Mouse (Mus musculus) embryonic facial prominence, embryonic 15.5 days (tissue): ENCODE measurements at regions not wholly inside any gene's neighbourhood (a gene's known extent, or its start where the extent isn't known, plus 50 kb on each side); places are given as distances from the start of the nearest gene placed in this dataset.

Source experiments
- ATAC-seq: fragments of 200-750 bp; cut with Nextera tagmentation; 2 replicates; pipeline ENCODE4 v1.8.0; 2017; ENCODE audit warnings: low read depth, moderate TSS enrichment; ENCODE audit not compliant: insufficient number of reproducible peaks, low FRiP score, low TSS enrichment
- H3K27ac ChIP-seq: fragments of 300-500 bp; sonication (generic); replicated peaks from 2 replicates; pipeline ENCODE4 v1.5.1; 2015; ENCODE audit warnings: mild to moderate bottlenecking, inconsistent platforms
- H3K27me3 ChIP-seq: fragments of 300-500 bp; sonication (generic); 2 replicates; pipeline ENCODE4 v1.6.1; 2015; ENCODE audit warnings: inconsistent platforms
- H3K36me3 ChIP-seq: fragments of 300-500 bp; sonication (generic); 2 replicates; pipeline ENCODE4 v1.6.1; 2015; ENCODE audit warnings: mild to moderate bottlenecking, inconsistent platforms
- H3K4me1 ChIP-seq: fragments of 300-500 bp; sonication (generic); 2 replicates; pipeline ENCODE4 v1.6.1; 2015; ENCODE audit warnings: inconsistent platforms
- H3K4me2 ChIP-seq: fragments of 300-500 bp; sonication (generic); replicated peaks from 2 replicates; pipeline ENCODE4 v1.6.1; 2015; ENCODE audit warnings: mild to moderate bottlenecking, inconsistent platforms
- H3K4me3 ChIP-seq: fragments of 300-500 bp; sonication (generic); replicated peaks from 2 replicates; pipeline ENCODE4 v1.5.1; 2015; ENCODE audit warnings: mild to moderate bottlenecking, inconsistent platforms
- H3K9ac ChIP-seq: fragments of 300-500 bp; sonication (generic); 2 replicates; pipeline ENCODE4 v1.6.1; 2015; ENCODE audit warnings: inconsistent platforms
- H3K9me3 ChIP-seq: fragments of 300-500 bp; sonication (generic); replicated peaks from 2 replicates; pipeline ENCODE4 v1.6.1; 2016; ENCODE audit warnings: inconsistent platforms
- WGBS: fragments of 180-500 bp; shearing (Covaris S2); methylation state at CpG from one replicate; pipeline ENCODE4 v1.1.7; 2015; 5-methylcytosine and 5-hydroxymethylcytosine counted together

DNA sequence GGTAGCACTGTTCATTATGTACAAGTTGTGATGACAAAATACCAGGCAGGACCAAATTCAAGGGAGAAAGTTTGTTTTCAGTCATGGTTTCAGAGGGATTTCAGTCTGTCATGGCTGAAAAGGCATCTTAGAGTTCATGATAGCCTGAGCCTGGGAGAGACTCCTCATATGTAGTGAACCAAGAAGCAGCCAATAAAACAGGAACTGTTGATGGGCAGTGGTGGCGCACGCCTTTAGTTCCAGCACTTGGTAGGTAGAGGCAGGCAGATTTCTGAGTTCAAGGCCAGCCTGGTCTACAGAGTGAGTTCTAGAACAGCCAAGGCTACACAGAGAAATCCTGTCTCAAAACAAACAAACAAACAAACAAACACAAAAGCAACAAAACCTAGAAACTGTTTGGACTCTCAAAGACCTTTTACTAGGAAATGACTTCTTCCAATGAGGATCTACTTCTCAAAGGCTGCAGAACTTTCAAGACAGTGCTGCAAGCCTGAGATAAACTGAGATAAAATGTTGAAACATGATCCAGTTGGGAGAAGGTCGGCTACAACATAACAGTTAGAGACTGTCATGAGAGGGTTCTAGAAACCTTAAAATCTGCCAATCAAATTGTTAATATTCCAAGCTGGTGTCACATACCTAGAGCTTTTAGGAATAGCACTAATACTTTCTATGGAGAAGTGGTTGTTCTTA lies 817.5 kb upstream of the Lcorl start:
- Histone ChIP-seq H3K9ac (no peak overlapping the region), H3K4me2 (no peak overlapping the region), H3K36me3 (no peaks in the 10 kb centered on the region), H3K4me3 (no peak overlapping the region), H3K9me3 (no peaks in the 10 kb centered on the region), H3K27ac (no peak overlapping the region), H3K4me1 (no peaks in the 10 kb centered on the region), H3K27me3 (no peaks in the 10 kb centered on the region)
- 75% methylated on average over 3 of the region's 3 CpGs for WGBS
- ATAC-seq: no peak

DNA sequence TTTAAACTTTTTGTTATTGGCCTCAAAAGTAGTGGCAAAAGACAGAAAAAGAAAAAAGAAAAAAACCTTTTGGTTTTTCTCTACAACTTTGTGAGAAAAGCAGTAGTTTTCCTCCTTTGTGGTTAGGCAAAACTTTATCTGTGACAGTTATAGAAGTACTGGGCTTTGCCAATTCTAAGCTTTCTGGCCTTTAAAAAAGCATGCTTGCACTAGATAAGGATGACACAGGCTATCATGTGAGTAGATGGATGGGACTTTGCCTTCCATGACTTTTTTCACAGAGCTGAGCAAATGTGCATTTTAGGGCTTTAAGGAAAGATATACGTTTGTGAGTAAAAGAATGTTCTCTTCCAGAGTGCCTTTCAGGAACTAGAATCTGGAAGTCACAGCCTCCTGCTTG lies 816.0 kb upstream of the Lcorl start:
- ATAC-seq: no peak
- no peak overlapping the region for H3K4me3 ChIP-seq
- H3K9ac ChIP-seq: no peak overlapping the region
- no peak overlapping the region for H3K4me2 ChIP-seq
- no peak overlapping the region for H3K27ac ChIP-seq
- H3K9me3 ChIP-seq: no peaks in the 10 kb centered on the region
- H3K4me1 ChIP-seq: no peaks in the 10 kb centered on the region
- H3K27me3 ChIP-seq: no peaks in the 10 kb centered on the region
- H3K36me3 ChIP-seq: no peaks in the 10 kb centered on the region
- 63% methylated on average over 1 of the region's 1 CpGs for WGBS

DNA sequence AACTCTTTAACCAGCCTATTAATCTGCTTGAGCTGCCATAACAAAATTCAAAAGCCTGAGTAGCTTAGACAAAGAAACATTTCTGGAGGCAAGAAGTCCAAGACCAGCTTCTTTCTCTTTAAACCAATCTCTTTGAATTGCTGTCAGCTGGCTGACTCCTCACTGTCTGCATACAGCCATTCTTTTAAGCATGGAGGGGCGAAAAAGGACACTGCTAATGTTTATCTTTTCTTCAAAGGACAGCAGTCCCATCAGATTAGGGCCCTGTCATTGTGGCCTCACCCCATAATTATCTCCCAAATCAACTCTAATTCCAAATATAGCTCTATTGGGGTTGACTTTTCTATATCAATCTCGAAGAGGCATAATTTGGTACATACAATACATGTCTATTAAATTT lies 813.1 kb upstream of the Lcorl start:
- no peaks in the 10 kb centered on the region for H3K27me3 ChIP-seq
- ATAC-seq: no peak
- no peaks in the 10 kb centered on the region for H3K4me1 ChIP-seq

DNA sequence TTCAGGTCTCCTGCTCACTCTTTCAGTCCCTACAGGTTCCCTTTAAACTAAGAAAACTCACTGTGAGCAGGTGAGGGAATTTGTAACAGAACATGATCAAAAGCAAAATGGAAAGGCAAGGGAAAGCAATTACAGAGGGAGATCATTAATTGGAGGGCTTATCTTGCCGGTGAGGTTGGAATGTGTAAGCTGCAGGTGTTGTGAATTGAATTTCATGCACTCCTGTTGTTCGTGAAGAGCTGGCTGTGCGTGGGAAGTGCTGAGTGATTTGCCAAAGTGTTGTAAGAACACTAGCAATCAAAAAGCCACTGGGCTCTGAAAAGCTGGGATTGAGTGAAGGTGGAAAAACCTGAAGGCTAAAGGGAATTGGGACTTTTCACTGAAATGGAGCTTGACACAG lies 808.8 kb upstream of the Lcorl start:
- Histone ChIP-seq H3K9ac (no peak overlapping the region), H3K36me3 (no peaks in the 10 kb centered on the region), H3K27me3 (no peaks in the 10 kb centered on the region), H3K9me3 (no peaks in the 10 kb centered on the region), H3K4me1 (no peaks in the 10 kb centered on the region), H3K27ac (no peak overlapping the region), H3K4me2 (no peak overlapping the region), H3K4me3 (no peak overlapping the region)
- 22% methylated on average over 3 of the region's 3 CpGs for WGBS
- ATAC-seq: no peak

More for the DNA sequence above, 813.1 kb upstream of the Lcorl start:
- no peak overlapping the region for H3K4me3 ChIP-seq
- no peak overlapping the region for H3K27ac ChIP-seq
- H3K9me3 ChIP-seq: no peaks in the 10 kb centered on the region
- WGBS: 32% methylated on average over 2 of the region's 2 CpGs
- no peak overlapping the region for H3K9ac ChIP-seq
- no peak overlapping the region for H3K4me2 ChIP-seq
- H3K36me3 ChIP-seq: no peaks in the 10 kb centered on the region

DNA sequence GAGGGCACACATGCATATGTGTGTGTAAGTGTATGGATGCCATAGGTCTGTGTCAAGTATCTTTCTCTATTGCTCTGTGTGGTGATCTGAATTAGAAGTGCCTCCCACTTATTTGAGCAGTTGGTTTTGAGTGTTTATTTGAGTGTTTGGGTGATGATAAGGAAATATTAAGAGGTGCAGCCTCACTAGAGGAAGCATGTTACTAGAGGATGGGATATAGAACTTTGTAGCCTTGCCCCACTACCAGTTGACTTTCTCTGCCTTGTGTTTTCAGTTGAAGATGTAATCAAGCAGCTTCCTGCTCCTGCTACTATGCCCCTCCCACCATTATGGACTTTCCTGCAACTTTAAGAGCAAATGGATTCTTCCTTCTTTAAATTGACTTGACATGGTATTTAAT lies 799.6 kb upstream of the Lcorl start:
- H3K4me1 ChIP-seq: no peaks in the 10 kb centered on the region
- no peak for ATAC-seq
- H3K9ac ChIP-seq: no peak overlapping the region
- H3K36me3 ChIP-seq: no peaks in the 10 kb centered on the region
- no peak overlapping the region for H3K4me3 ChIP-seq
- no peak overlapping the region for H3K4me2 ChIP-seq
- no peak overlapping the region for H3K27ac ChIP-seq
- no peaks in the 10 kb centered on the region for H3K9me3 ChIP-seq
- H3K27me3 ChIP-seq: no peaks in the 10 kb centered on the region

DNA sequence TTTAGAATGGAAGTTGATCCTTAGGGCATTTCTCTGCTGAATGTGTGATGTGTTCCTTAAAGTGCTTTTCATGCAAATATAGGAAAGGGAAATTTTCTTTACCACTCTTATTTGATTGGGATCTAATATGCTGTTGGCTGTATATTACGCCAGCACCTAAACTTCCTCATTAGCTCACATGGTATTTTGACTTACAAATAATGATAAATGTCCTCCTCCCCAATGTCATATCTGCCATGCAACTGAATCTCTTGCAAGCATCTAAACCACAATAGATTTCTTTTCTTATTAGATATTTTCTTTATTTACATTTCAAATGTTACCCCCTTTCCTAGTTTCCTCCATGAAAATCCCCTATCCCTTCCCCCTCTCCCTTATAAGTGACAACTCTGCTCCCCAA lies 796.8 kb upstream of the Lcorl start:
- 74% methylated on average over 1 of the region's 1 CpGs for WGBS

DNA sequence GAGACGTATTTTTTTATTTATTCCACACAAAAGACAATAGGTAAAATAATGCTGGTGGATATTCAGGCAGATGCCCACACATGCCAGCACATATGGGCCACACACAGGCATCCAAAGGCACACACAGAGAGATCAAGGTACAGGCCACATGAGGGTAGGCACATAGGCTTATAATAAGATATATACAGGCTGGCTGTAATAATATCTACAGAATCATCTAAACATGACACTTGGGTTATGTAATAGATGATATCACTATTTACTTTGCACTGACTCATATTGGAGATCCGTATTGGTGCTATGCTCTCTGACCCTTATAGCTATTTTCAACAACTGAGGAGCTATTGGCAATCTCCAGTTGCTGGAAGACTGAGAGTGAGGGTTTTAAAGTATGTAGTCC lies 785.6 kb upstream of the Lcorl start:
- Histone ChIP-seq H3K27ac (no peak overlapping the region), H3K36me3 (no peaks in the 10 kb centered on the region), H3K4me2 (no peak overlapping the region), H3K27me3 (no peaks in the 10 kb centered on the region), H3K9ac (no peak overlapping the region), H3K9me3 (no peaks in the 10 kb centered on the region), H3K4me1 (no peaks in the 10 kb centered on the region), H3K4me3 (no peak overlapping the region)
- no peak for ATAC-seq
- WGBS: 68% methylated on average over 2 of the region's 2 CpGs

More for the DNA sequence above, 796.8 kb upstream of the Lcorl start:
- no peak overlapping the region for H3K4me2 ChIP-seq
- no peak overlapping the region for H3K4me3 ChIP-seq
- H3K27me3 ChIP-seq: no peaks in the 10 kb centered on the region
- H3K4me1 ChIP-seq: no peaks in the 10 kb centered on the region
- H3K9me3 ChIP-seq: no peaks in the 10 kb centered on the region
- no peaks in the 10 kb centered on the region for H3K36me3 ChIP-seq
- ATAC-seq: no peak
- H3K9ac ChIP-seq: no peak overlapping the region
- no peak overlapping the region for H3K27ac ChIP-seq

DNA sequence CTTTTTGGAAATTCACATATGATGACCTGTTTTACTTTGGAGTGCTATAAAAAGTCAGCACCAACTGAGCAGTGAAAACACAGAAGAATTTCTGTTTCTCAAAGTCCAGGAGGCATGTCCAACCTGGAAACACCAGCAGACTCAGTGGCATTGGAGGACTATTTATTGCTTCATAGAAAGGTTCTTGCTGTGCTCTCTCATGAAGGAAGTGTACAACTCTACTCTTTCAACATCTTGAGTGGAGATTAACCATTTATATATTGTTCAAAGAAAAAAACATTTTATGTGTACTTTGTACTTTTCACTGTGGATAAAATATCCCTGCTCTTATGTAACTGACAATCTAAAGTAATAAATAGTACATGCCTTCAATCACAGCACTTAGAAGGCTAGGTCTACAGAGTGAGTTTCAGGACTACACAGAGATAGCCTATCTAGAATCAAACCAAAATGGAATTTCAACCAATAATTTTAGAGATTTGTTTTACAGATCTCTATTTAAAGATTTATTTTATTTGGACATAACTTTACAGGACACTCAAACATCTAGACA lies 777.8 kb upstream of the Lcorl start:
- no peaks in the 10 kb centered on the region for H3K4me1 ChIP-seq
- no peak overlapping the region for H3K4me3 ChIP-seq
- no peaks in the 10 kb centered on the region for H3K27me3 ChIP-seq
- no peak overlapping the region for H3K4me2 ChIP-seq
- no peak overlapping the region for H3K27ac ChIP-seq
- H3K9me3 ChIP-seq: no peaks in the 10 kb centered on the region
- no peaks in the 10 kb centered on the region for H3K36me3 ChIP-seq
- no peak overlapping the region for H3K9ac ChIP-seq
- no peak for ATAC-seq
